8 mouse cellular contexts compared by ENCODE assay signal in genomic region chrX:141724937-141725918, GRCm38 (mm10). TPM values are rescaled to one million over a fixed set of nuclear protein-coding genes. Genes with fewer than 3 reads are reported as not detected.
DNase-seq lines count a peak whose midpoint lies in the region; ATAC-seq and TF ChIP-seq lines count a peak whose summit lies in the region.

Gene Irs4, minus strand, starts transcription at chrX:141725263.

- intact Hi-C loops in heart, postnatal 25 days (cut with DNase I): no loop called here
- intact Hi-C loops in gastrocnemius, postnatal 36 days (cut with DNase I): no loop called here

- no peak within 1 kb of the TSS for H3K27ac ChIP-seq in embryonic facial prominence, embryonic 13.5 days
- H3K27ac ChIP-seq in kidney, adult 2 months (ENCODE audit: insufficient read depth, low read depth, low read length): no peak within 1 kb of the TSS
- no peak within 1 kb of the TSS for H3K27ac ChIP-seq in midbrain, embryonic 15.5 days

- no peaks in the 10 kb centered on the region for H3K36me3 ChIP-seq in embryonic facial prominence, embryonic 13.5 days
- no peaks in the 10 kb centered on the region for H3K36me3 ChIP-seq in kidney, adult 2 months (ENCODE audit: control insufficient read depth, insufficient read depth, low read length)
- H3K36me3 ChIP-seq in midbrain, embryonic 15.5 days (replicated peaks): no peaks in the 10 kb centered on the region

- peak; percentile 73; the same call in 1 of the 2 replicates for ATAC-seq in embryonic facial prominence, embryonic 13.5 days (ENCODE audit: insufficient number of reproducible peaks, insufficient read depth, low FRiP score, low TSS enrichment, low read depth)
- peak; percentile 83 for ATAC-seq in midbrain, embryonic 15.5 days (replicated peaks)

- H3K9ac ChIP-seq in embryonic facial prominence, embryonic 13.5 days: no peak within 1 kb of the TSS
- H3K9ac ChIP-seq in midbrain, embryonic 15.5 days: peak within 1 kb of the TSS; percentile 14; the same call in 1 of the 2 replicates

- H3K4me1 ChIP-seq in embryonic facial prominence, embryonic 13.5 days: no peaks in the 10 kb centered on the region
- H3K4me1 ChIP-seq in kidney, adult 2 months (ENCODE audit: control insufficient read depth, insufficient read depth, low read length): no peaks in the 10 kb centered on the region
- peaks cover 14% of the 10 kb centered on the region for H3K4me1 ChIP-seq in midbrain, embryonic 15.5 days

- peak within 1 kb of the TSS; percentile 41 for H3K4me3 ChIP-seq in embryonic facial prominence, embryonic 13.5 days
- peak within 1 kb of the TSS; percentile 39; the same call in 1 of the 2 replicates for H3K4me3 ChIP-seq in kidney, adult 2 months (ENCODE audit: insufficient read depth, low read depth, low read length)
- peak within 1 kb of the TSS; percentile 44 for H3K4me3 ChIP-seq in midbrain, embryonic 15.5 days

- peak; percentile 80 for DNase-seq in heart, adult 11 months
- no peak for DNase-seq in heart, postnatal 25 days (ENCODE audit: low spot score)
- no peak for DNase-seq in kidney, adult 2 months
- DNase-seq in thymus, postnatal 25 days: no peak
- DNase-seq in frontal cortex, postnatal 36 days (ENCODE audit: low spot score in 2 of 2): no peak
- DNase-seq in gastrocnemius, postnatal 36 days: no peak

- H3K4me2 ChIP-seq in embryonic facial prominence, embryonic 13.5 days: peak within 1 kb of the TSS; percentile 63
- peak within 1 kb of the TSS; percentile 66 for H3K4me2 ChIP-seq in midbrain, embryonic 15.5 days

- peaks cover 77% of the 10 kb centered on the region for H3K27me3 ChIP-seq in embryonic facial prominence, embryonic 13.5 days
- H3K27me3 ChIP-seq in kidney, adult 2 months (replicated peaks; ENCODE audit: control insufficient read depth, insufficient read depth, low read length): peaks cover 3% of the 10 kb centered on the region
- peaks cover 53% of the 10 kb centered on the region for H3K27me3 ChIP-seq in midbrain, embryonic 15.5 days (replicated peaks)

- 25% methylated on average over 49 of the region's 51 CpGs for WGBS in embryonic facial prominence, embryonic 13.5 days
- 1% methylated on average over 47 of the region's 51 CpGs for WGBS in kidney, adult 2 months
- WGBS in midbrain, embryonic 15.5 days: 29% methylated on average over 47 of the region's 51 CpGs

- no peak for TF ChIP-seq CTCF in kidney, adult 2 months (conservative IDR thresholded peaks at IDR 0.05; ENCODE audit: insufficient read depth, insufficient read length, low read depth, low read length)

- no peak for TF ChIP-seq POLR2A in kidney, adult 2 months (IDR thresholded peaks at IDR 0.05; ENCODE audit: low read depth, low read length)

- no peaks in the 10 kb centered on the region for H3K9me3 ChIP-seq in embryonic facial prominence, embryonic 13.5 days
- no peaks in the 10 kb centered on the region for H3K9me3 ChIP-seq in midbrain, embryonic 15.5 days

RNA-seq across cellular contexts. Expression of gene Irs4, which starts in this region (rescaled TPM):
- total RNA-seq in heart, postnatal 25 days (2021): not detected
- polyA plus RNA-seq in embryonic facial prominence, embryonic 13.5 days (2015; fragmentation: Nextera tagmentation; extraction: Ambion mirVana): 0.11 and 0.23 TPM in 2 replicates
- not detected in 2 replicates for polyA plus RNA-seq in kidney, adult 2 months (2012; rRNA removed)
- polyA plus RNA-seq in midbrain, embryonic 15.5 days (2015; fragmentation: Nextera tagmentation; extraction: Ambion mirVana): 2.7 and 2.9 TPM in 2 replicates
- not detected for total RNA-seq in gastrocnemius, postnatal 36 days (2021)

Comparison
In these comparisons a context has a peak if more than half of its experiments do, and no peak if none do; other contexts are left out.
1. Peak in ATAC-seq, H3K4me3 ChIP-seq and H3K4me2 ChIP-seq in embryonic facial prominence, embryonic 13.5 days; RNA of the gene not detected or under 1 TPM.